Mouse (Mus musculus) thymus, adult 2 months (tissue): ENCODE data around the gene Nek3. TPM values are rescaled to one million over a fixed set of nuclear protein-coding genes. Genes with fewer than 3 reads are reported as not detected.

Experiments used
- DNase-seq: peaks from one replicate; pipeline ENCODE4 v3.0.0; 2021
- H3K27ac ChIP-seq: fragments of 200-500 bp; 2 replicates; pipeline ENCODE4 v1.5.1; 2012; ENCODE audit warnings: low read length, control low read depth; ENCODE audit not compliant: control insufficient read depth, insufficient read depth
- H3K27me3 ChIP-seq: fragments of 200-500 bp; 2 replicates; pipeline ENCODE4 v1.6.1; 2012; ENCODE audit warnings: mild to moderate bottlenecking, low read length, moderate library complexity, mixed read lengths; ENCODE audit not compliant: control insufficient read depth, insufficient read depth
- H3K36me3 ChIP-seq: fragments of 200-500 bp; 2 replicates; pipeline ENCODE4 v1.6.1; 2012; ENCODE audit warnings: mild to moderate bottlenecking, low read length, moderate library complexity; ENCODE audit not compliant: control insufficient read depth, insufficient read depth
- H3K4me1 ChIP-seq: fragments of 200-500 bp; replicated peaks from 2 replicates; pipeline ENCODE4 v1.6.1; 2012; ENCODE audit warnings: low read length; ENCODE audit not compliant: control insufficient read depth, insufficient read depth
- H3K4me3 ChIP-seq: fragments of 200-500 bp; 2 replicates; pipeline ENCODE4 v1.5.1; 2012; ENCODE audit warnings: mild to moderate bottlenecking, low read length, control low read depth, moderate library complexity; ENCODE audit not compliant: control insufficient read depth, insufficient read depth
- CTCF ChIP-seq: fragments of 200-500 bp; IDR thresholded peaks from 2 replicates; pipeline ENCODE4 v1.5.1; 2012; ENCODE audit warnings: mild to moderate bottlenecking, control low read depth, low read length, moderate library complexity, borderline replicate concordance; ENCODE audit not compliant: control insufficient read depth, poor library complexity, insufficient read depth; ENCODE audit errors: extremely low read depth
- POLR2A ChIP-seq: fragments of 200-500 bp; IDR thresholded peaks from 2 replicates; pipeline ENCODE4 v1.6.1; 2012; ENCODE audit warnings: mild to moderate bottlenecking, low read length, control low read depth, moderate library complexity; ENCODE audit not compliant: control insufficient read depth, poor library complexity, insufficient read depth; ENCODE audit errors: extremely low read depth
- WGBS: fragments of 180-500 bp; shearing (Covaris S2); methylation state at CpG from one replicate; pipeline ENCODE4 v1.1.7; 2018; 5-methylcytosine and 5-hydroxymethylcytosine counted together
- polyA plus RNA-seq: library from polyadenylated mRNA; depleted of rRNA; stranded (reverse); fragments of >200 nt; gene quantifications from 2 replicates; pipeline ENCODE4 v1.2.3, GENCODE M21; 2012

Gene Nek3
- polyA plus RNA-seq, 1 experiment = 1.8 TPM

DNA sequence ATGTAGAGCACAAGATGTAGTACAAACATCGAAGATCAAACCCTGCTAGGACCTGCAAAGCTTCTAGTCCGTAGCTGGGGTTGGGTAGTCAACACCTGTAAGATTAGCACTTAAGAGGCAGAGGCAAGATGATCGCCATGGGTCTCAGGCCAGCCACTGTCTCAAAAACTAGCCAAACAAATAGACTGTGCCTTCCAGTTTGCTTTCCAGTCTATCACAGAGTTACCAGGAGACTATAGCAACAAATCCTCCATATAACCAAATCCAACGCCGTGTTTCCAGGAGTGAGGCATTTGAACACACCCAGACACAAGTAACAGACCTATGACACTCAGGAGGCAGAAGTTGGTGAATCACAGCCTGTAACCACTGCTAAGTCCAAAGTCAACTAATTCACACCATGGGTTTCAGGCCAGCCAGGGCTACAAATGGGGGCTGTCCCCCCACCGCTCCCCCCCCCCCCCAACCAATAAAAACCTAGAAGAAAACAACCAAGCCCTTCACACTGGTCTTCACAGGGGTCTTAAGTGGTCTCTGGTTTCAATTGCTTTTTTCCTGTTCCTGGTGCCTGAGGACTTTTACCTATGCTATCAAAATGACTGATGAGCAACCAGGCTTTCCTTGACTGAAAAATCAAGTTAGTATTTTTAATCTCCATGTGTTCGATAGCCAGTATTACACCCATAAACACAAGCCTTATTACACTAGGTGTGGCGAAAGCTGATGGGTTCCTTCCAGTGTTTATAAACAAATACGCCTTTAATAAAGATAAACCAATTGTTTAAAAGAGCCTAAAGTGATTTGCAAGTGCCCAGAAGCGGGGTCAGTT is 770 bp downstream of the Nek3 start:
- Histone ChIP-seq H3K27me3 (no peaks in the 10 kb centered on the region), H3K36me3 (peaks cover 6% of the 10 kb centered on the region; the same call in 1 of the 2 replicates), H3K27ac (no peak overlapping the region), H3K4me3 (peak overlapping the region; percentile 35), H3K4me1 (peaks cover 4% of the 10 kb centered on the region)
- TF ChIP-seq POLR2A = no peak
- no peak for TF ChIP-seq CTCF
- 58% methylated on average over 10 of the region's 10 CpGs for WGBS
- no peak for DNase-seq

DNA sequence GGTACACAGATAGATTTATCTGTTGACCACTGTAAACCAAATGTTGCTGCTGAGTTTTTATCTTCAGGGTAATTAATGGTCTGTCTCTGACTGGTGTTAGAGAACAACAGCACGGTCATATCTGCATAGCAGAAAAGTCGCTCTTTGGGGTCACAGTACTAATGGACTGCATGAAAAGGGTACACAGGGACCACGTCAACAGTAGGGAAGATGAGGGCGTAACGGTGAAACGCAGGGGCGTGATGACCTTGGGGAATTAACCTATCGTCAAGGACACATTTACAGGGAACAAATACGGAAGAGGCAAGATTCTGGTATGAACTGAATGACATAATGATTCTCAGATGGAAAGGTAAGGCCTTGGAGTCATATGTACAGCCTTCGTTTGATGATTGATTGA is 1.8 kb downstream of the Nek3 start:
- Histone ChIP-seq H3K4me3 (no peak overlapping the region), H3K4me1 (peaks cover 4% of the 10 kb centered on the region), H3K27me3 (no peaks in the 10 kb centered on the region), H3K27ac (no peak overlapping the region), H3K36me3 (peaks cover 6% of the 10 kb centered on the region; the same call in 1 of the 2 replicates)
- WGBS = 96% methylated on average over 10 of the region's 10 CpGs
- DNase-seq = no peak
- TF ChIP-seq POLR2A (no peak), CTCF (no peak)

DNA sequence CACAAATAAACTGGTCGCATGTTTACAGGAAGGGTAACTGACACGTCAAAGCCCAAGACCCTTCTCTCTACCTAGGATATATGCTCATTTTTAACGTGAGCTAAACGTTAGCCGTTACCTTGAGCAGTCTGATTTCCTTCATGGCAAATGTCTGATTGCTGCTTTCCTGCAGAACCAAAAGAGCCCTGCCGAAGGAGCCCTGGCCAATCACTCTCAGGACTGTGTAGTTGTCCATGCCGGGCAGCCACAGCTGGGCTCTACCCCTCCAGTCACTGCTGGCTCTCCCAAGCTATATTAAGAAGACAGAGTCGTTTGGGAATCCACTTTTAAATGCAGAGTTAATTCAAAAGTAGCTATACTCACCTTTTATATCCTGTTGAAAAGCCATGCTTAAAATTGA is 4.0 kb downstream of the Nek3 start:
- 96% methylated on average over 8 of the region's 8 CpGs for WGBS
- no peaks in the 10 kb centered on the region for H3K27me3 ChIP-seq
- H3K4me3 ChIP-seq = no peak overlapping the region
- no peak overlapping the region for H3K27ac ChIP-seq
- no peaks in the 10 kb centered on the region for H3K36me3 ChIP-seq
- H3K4me1 ChIP-seq = peaks cover 4% of the 10 kb centered on the region
- TF ChIP-seq POLR2A (no peak), CTCF (no peak)
- no peak for DNase-seq

DNA sequence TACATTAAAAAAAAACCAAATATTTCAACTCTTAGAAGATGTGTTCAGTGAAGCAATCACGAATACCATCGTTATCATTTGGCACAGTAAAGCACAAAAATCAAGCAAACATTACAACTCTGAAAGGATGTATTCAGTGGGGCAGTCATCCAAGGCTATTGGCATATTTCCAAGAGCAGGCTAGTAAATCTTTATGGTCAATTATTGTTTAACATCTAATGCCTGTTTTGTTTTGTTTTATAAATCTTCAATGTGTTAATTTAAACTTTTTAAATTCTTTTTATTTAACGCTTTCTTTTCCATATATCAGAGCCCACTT is 15.9 kb downstream of the Nek3 start:
- Histone ChIP-seq H3K4me3 (no peak overlapping the region), H3K4me1 (no peaks in the 10 kb centered on the region), H3K27me3 (no peaks in the 10 kb centered on the region), H3K27ac (no peak overlapping the region), H3K36me3 (no peaks in the 10 kb centered on the region)
- TF ChIP-seq POLR2A (no peak), CTCF (no peak)
- no peak for DNase-seq
- 91% methylated on average over 3 of the region's 3 CpGs for WGBS

DNA sequence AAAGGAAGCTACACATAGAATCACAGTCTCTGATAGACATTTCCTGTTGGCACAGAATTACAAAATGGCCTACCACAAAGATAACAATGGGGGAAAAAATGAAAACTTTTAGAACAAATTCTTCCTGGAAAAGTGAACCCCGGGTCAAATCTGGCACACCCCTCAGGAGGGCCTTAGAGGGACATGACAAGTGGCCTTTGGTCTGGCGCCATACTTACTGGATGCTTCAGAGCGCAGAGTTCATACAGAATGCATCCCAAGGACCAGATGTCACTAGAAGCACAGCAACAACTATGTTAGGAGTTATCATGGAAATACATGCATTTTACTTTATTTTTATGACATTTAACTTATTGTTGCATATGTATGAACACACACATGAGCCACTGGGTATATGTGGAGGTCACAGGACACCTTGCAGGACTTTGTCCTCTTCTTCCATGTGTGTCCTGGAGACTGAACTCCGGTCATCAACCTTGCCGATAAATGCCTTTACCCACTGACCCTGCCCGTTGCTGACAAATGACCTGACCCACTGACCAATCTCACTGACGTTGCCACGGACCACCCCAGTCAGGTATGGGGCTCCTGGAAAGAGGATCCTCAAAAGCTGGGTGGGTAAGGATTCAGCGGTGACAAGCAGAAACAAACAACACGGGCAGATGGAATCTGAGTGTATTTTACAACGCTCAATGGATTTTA is 16.4 kb downstream of the Nek3 start:
- Histone ChIP-seq H3K4me3 (no peak overlapping the region), H3K4me1 (no peaks in the 10 kb centered on the region), H3K27ac (no peak overlapping the region), H3K36me3 (no peaks in the 10 kb centered on the region), H3K27me3 (no peaks in the 10 kb centered on the region)
- no peak for TF ChIP-seq CTCF
- TF ChIP-seq POLR2A = no peak
- 95% methylated on average over 11 of the region's 11 CpGs for WGBS
- no peak for DNase-seq

DNA sequence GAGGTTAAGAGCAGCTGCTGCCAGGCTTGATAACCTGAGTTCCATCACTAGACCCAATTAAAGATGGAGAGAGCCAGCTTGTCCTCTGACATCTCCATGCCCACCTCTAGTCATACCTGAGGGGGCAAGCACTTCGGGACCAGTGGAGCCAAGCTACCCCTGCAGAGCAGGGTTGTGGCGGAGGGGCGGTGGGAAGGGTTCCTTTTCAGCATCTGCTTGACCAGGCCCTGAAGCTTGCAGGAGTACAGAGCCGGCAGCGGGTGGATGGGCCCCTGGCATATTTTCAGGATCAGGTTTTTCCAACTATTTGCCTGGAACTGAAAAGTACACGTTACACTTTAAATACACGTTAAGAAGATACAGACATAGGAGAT is 17.9 kb downstream of the Nek3 start:
- no peaks in the 10 kb centered on the region for H3K4me1 ChIP-seq
- no peak overlapping the region for H3K27ac ChIP-seq
- H3K36me3 ChIP-seq = no peaks in the 10 kb centered on the region
- 99% methylated on average over 7 of the region's 7 CpGs for WGBS
- DNase-seq = no peak
- H3K27me3 ChIP-seq = no peaks in the 10 kb centered on the region
- TF ChIP-seq POLR2A (no peak), CTCF (no peak)
- no peak overlapping the region for H3K4me3 ChIP-seq

DNA sequence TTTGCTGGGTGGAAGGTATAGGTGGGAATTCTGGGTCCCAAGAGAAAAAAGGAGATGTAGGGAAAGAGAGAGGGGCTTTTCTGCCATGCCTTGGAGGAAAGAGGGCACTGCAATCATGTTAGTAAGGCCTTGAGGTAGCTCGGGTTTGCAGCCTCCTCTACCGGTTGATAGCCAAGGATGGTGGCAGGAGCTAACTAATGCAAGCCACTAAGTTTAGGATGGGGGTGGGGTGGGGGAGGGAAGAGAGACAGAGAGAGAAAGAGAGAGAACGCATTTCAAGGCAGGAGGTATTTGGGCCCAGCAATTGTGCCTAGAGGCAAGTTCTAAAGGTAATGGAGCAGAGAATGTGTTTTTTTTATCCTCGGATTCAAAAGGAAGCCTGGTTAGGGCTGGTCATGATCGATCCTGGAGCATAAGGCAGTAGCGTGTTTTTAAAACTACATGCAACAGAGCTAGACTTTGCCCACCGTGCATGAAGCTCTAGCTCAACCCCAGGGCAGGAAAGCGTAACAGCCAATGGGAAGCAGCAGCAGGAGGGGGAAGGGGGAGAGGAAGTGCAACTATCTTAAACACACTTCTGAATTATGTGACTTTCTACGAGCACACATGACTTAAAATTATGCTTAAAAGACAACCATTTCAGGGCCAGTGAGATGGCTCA is 18.4 kb downstream of the Nek3 start:
- Histone ChIP-seq H3K27ac (no peak overlapping the region), H3K4me3 (no peak overlapping the region), H3K36me3 (no peaks in the 10 kb centered on the region), H3K4me1 (no peaks in the 10 kb centered on the region), H3K27me3 (no peaks in the 10 kb centered on the region)
- no peak for TF ChIP-seq CTCF
- no peak for TF ChIP-seq POLR2A
- no peak for DNase-seq
- WGBS = 89% methylated on average over 9 of the region's 9 CpGs
